Mouse (Mus musculus) T-helper 2 cell (primary cell): Measurements from ENCODE around the gene Ywhae.

Experiments used
- in situ Hi-C: fragments of 300-600 bp; cut with MboI, MseI; formaldehyde crosslinking; loops from one replicate; pipeline ENCODE4 v1.15.1; 2025; ENCODE audit warnings: high pct_unique_total_duplicates

Ywhae gene

DNA sequence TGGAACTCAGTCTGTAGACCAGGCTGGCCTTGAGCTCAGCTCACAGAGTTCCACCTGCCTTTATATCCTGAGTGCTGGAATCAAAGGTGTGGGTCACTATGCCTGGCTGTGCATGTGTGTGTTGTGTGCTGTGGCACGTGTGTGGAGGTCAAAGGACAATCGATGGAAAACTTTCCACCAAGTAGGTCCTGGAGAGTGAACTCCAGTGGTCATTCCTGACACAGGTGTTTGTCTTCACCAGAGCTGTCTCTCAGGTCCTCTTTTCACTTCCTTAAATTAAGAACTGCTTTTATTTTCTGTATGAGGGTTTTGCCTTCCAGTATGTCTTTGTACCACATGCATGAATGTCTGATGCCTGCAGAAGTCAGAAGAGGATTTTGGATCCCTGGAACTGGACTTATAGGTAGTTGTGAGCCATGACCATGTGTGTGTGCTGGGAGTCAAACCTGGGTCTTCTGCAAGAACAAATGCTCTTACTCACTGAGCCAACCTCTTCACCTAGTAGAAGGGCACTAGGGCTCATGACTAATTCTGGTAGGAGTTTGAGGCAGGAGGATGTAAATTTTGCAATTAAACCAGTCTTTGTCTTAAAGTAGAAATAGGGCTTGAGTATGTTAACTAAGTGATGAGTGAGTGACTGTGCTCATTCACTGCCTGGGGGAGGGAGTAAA lies 5.3 kb downstream of the Ywhae start:
- in situ Hi-C loops: no loop called here

DNA sequence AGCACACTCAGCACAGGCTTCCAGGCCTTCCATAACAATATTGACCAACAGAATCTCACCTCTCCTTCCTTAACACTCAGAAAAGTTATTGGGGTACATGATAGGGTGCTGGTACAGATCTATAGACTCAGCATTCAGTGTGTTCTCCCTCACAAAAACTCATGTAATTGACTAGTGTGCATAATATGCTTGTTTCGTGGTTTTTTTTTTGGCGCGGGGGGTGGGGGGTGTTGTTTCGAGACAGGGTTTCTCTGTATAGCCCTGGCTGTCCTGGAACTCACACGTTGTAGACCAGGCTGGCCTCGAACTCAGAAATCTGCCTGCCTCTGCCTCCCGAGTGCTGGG lies 5.8 kb downstream of the Ywhae start:
- in situ Hi-C loops: no loop called here

DNA sequence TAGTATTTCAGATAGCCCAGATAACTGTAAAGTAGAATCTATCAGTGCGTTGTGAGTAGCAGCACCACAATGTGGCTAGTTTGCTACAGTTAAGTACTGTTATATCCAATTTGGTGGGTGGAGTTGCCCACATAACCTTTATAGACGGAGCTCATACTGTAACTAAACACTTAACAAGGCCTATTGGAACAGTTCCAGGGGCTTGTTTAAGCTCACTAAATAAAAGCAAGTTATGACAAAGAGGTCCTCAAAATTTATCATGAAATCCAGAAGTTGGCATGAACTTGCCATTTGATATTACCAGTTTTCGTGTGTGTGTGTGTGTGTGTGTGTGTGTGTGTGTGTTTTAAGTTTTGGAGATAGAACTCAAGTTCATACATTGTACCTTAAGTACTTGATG lies 7.5 kb downstream of the Ywhae start:
- in situ Hi-C loops: no loop called here

DNA sequence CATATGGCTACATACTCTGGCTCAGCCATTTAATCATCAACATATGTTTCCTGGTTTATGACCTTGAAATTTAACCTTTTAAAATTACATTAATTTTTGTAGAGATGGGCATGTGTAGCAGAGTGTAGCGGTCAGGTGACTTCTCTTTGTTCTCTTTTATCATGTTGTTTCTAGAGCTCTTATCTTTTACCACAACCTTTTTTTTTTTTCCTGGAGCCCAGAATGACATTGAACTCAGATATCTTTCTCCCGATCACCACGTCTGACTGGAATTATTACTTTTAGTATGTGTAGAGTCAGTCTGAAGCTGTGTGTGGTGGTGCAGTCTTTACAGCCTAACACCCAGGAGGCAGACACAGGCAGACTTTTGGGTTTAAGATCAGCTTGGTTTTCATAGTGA lies 8.9 kb downstream of the Ywhae start:
- in situ Hi-C loops: no loop called here

DNA sequence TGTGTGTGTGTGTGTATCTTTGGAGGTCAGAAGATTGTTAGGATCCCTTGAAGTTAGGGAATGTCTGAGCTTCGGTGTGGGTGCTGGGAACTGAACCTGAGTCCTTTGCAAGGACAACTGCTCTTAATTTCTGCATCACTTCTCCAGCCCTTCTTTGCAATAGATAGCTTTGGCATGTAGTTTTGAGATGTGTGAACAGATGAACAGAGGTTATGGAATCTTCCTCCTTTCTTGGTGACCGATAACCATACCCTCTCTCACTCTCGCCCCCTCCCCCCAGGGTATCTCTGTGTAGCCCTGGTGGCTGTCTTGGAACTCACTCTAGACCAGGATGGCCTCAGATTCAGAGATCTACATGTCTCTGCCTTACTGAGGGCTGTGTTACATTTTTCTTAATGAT lies 12.1 kb downstream of the Ywhae start:
- in situ Hi-C loops: no loop called here

DNA sequence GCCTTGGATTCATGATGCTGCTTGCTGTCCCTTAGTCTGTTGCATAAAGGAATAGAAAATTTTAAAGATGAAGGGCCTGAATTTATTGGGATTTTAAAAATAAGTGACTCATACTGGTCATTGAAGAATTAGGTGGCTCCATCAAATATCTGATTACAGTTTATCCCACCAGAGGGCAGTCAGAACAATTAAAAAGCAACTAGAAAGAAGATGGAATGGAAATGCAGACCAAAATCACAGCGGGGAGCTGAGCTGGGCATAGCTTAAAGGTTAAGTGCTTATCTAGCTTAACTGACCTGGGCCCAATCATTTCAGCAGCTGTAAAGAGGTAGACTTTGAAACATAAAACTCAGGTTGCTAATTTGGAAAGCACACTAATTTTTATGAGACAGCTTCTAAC lies 17.9 kb downstream of the Ywhae start:
- in situ Hi-C loops: loop anchor here (5.0 to 10.0 kb wide), 2 partner anchors 33 to 2004 kb away; no protein-coding TSS in a partner anchor

DNA sequence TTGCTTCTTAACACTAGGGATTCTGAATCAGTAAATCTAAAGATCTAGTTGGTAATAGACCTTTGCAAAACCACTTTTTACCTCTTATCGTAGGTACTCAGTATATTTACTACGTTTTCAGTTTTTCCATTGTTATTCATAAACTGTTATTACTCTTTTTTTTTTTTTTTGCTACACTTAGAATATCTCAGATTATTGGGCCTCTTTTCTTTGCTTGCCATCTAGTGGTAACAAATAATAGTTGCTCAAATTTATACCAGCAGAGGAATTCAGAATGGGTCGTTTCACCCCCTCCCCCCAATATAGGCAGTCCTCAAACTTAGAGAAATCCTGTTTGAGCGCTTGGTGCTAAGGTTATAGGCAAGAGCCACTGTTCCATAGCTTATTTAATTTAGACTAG lies 18.4 kb downstream of the Ywhae start:
- in situ Hi-C loops: loop anchor here (5.0 to 10.0 kb wide), 2 partner anchors 34 to 2004 kb away; no protein-coding TSS in a partner anchor

DNA sequence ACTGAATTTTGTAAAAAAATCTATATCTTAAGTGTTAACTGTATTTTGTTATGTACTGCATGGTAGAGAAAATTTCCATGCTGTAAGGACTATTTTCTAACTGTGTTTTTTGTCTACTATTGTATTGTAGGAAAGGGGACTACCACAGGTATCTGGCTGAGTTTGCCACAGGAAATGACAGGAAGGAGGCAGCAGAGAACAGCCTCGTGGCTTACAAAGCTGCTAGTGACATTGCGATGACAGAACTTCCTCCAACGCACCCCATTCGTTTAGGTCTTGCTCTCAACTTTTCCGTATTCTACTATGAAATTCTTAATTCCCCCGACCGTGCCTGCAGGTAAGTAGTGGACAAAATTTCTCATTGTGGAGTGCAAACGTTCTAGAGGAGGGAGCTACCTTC lies 24.0 kb downstream of the Ywhae start:
- in situ Hi-C loops: loop anchor here (10.0 kb wide), 1 partner anchor 1998 kb away; no protein-coding TSS in a partner anchor

DNA sequence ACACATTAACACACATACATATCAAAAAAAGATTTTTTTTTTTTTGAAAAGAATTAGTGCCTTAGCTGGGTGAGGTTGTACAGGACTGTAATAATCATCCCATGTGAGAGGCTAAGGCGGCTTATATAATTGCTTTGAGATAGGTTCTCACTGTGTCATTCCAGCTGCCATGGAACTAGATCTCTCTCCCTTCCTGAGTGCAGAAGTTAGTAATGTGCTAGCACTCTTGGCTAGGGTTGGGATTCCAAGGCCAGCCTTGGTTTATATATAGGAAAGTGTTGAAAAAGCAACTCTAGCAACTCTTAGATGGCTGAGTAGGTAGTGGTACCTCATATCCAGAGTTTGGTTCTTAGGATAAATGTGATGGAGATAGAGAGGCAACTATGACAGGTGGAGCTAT lies 25.9 kb downstream of the Ywhae start:
- in situ Hi-C loops: loop anchor here (10.0 kb wide), 1 partner anchor 1996 kb away; no protein-coding TSS in a partner anchor

DNA sequence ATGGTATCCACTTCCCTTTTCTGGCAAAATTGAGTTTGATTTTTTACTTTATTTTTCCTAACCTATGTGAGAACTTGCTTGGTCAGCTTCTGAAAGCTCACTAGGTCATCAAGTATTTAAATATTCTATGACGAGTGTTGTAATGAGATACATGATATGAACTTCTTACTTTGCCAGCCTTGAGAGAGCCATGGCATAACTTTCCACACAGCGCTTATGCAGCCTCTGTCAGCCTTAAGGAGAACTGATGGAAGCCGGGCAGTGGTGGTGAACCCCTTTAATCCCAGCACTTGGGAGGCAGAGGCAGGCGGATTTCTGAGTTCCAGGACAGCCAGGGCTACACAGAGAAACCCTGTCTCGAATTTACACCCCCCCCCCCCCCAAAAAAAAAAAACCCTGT lies 28.1 kb downstream of the Ywhae start:
- in situ Hi-C loops: no loop called here

DNA sequence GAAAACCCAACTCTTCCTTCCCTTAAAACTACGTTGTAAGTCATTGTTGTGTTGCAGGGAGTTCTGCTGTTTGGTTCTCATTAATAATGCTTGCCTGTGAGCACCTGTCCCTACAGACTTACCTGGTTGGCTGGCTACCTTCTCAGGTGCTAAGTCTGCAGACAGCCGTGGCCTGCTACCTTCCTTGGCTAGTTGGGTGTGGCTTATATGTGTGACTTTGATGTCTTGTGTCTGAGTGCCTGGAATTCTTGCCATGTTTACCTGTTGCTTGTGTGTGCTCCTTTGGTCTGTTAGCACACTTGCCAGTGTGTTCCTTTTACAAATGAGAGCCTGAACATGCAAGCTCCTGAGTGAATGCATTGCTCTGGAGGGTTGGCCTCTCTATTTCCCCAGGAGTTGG lies 30.0 kb downstream of the Ywhae start:
- in situ Hi-C loops: no loop called here

DNA sequence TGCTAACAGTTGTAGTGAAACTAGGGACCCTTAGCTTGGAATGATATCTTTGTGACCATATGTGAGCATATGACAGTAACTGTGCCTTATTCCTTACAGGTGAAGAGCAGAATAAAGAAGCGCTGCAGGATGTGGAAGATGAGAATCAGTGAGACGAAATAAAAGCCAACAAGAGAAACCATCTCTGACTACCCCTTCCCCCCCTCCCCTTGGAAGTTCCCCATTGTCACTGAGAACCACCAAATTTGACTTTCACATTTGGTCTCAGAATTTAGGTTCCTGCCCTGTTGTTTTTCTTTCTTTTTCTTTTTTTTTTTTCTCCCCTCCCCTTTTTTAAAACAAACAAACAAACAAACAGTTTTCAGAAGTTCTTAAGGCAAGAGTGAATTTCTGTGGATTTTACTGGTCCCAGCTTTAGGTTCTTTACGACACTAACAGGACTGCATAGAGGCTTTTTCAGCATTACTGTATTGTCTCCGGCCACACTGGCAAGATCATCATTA lies 31.9 kb downstream of the Ywhae start:
- in situ Hi-C loops: no loop called here

DNA sequence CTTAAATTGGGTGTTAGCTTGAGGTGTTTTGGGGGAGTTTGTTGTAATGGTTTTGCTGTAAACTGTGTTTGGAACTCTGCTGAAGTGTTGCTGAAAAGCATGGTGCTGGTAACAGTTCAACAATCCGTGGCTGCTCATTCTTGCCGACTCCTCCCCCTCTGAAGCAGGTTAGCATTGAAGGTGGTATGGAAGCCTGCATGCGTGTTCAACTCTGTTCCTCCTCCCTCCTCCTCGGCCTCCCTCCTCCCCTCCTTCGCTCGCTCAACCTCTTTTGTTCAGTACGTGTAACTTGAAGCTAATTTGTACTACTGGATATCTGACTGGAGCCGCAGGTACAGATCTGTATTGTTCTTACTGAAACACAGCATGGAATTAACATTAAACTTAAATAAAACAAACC lies 32.5 kb downstream of the Ywhae start:
- in situ Hi-C loops: no loop called here

DNA sequence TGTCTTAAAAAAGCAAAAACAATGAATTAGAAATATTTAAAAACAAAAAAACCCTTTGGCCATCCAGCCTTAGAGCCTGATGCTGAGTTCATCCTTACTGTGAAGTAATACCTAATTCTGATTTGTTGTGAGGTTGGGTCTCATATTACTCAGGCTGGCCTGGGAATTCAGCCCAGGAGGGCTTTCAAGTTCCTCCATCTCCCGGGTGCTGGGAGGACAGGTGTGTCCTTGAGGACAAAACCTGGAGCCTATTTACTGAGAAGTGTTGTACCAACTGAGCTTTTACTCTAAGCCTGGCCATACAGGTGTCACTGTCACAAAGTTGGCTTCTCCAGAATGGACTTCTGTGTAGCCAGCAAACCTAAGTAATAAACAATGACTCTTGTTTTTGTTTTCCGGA lies 34.3 kb downstream of the Ywhae start:
- in situ Hi-C loops: no loop called here

DNA sequence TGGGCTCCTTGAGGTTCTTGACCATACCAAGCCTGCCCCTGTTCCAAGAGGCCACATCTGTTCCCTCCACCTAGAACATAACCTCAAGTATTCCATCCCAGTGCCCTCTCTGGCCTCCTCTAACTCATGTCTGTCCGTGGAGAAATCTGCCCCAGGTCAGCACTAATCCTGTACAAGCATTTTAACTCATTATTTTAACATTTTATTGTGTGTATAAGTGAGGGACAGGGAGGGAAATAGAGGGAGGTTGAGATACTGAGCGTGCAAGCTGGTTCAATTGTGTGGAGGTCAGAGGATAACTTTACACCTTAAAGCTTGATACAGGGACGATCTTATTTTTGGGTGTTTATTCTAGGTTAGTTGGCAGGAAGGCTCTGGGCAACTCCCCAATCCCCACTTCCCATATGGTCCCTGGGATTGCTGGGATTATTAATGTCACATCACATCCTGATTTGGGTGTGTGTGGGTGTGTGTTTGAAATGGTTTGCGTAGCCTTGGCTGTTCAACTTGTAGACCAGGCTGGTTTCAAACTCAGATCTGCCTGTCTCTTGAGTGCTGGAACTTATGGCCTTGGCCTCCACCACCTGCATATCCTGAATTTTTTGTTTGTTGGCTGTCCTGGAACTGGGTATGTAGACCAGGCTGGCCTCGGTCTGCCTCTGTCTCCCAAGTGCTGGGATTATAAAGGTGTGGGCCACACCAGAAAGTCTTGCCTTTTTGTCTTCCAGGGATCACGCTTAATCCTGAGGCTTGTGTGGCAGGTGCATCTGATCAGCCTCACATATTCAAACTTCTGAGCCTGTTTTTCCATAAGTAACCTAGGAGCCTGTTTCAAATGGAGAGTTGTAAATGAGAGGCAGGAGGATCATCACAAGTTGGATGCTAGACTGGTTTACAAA lies 35.7 kb downstream of the Ywhae start:
- in situ Hi-C loops: no loop called here

DNA sequence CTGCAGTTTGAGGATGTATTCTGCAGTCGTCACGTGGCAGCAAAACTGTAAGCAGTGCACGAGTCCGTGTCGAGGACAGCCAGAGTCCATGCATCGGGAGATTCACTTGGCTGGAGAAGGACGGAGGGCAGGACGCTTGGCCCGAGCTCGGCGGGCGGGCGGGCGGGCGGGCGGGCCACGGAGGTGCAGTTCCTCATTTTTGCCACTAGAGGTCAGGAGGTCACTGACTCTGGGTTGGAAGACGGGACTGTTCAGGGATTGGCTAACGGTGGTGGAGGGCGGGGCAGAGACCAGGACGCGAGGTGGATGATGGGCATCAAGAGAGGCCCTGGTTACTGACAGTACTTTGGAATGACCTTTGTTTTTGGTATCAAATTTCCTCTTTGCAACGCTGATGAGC lies 36.5 kb downstream of the Ywhae start:
- in situ Hi-C loops: no loop called here

DNA sequence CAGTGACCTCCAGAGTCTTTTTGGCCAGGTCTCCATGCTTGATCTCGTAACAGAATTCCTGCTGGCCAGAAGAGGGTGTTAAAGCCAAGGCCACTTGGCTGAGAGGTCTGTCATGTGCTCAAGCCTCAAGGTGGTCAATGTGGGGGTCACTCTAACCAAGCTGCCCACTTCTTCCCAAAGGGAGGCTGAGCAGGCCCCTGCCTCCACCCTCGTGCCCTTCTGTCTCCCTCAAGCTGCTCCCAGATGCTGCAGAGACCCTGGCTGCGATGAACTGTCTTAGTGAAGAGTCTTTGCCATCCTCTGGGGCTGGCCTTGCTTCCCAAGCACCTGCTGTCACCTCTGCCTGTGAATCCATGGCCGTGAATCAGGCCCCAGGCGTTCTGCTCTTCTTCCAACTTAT lies 39.9 kb downstream of the Ywhae start:
- in situ Hi-C loops: loop anchor here (5.0 kb wide), 2 partner anchors 130 to 195 kb away; no protein-coding TSS in a partner anchor

DNA sequence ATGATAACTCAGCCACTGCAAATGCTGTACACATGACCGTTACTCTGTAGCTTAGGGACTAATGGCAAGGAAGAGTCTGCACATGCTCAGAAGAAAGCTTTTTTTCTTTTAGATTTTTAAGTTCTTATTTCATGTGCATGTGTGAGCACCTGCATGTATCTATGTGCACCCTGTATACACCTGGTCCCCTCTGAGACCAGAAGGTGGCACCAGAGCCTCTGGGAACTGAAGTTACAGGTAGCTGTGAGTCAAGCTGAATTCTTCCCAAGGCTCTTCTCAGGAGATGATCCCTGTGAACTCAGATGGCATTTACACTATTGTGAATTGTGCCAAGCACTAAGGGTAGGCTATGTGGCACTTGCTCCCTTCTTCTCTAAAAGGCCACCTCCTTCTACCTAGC lies 43.2 kb downstream of the Ywhae start:
- in situ Hi-C loops: no loop called here

DNA sequence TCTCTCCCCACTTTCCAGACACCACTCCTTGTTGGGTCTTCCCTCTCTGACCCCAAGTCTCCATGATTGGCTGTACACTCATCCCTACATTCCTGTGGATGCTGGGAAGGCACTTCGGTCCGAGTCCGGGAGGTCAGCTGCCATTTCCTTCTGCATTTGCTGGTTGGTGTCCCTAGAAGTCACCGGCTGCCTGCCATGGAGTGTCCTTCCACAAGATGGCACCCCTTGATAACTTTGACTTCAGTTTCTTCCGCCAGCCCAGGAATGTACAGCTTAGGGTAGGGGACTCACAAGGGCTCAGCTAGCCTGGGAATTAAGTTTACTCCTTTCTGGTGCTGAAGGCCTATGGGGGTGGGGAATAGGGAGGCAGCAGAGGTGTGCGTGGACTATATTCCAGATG lies 49.2 kb downstream of the Ywhae start:
- in situ Hi-C loops: no loop called here

DNA sequence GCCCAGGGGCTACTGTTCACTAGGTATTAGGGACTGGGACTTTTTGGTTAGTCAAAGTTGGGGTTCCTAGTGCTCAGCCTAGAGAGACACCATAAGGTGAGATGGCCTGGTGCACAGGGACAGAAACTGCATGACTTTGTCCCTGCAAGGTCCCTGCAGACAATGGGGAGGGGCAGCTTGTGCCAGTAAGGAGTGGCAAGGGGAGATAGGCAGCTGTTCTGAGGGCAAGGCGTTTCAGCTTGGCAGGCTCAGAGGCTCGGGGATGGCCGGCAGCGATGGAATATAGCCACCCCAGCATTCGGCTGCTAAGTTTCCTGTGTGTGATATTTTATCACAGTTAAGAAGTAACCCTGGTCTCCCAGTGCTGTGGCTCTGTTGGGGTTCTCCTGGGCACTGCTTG lies 51.1 kb downstream of the Ywhae start:
- in situ Hi-C loops: no loop called here

DNA sequence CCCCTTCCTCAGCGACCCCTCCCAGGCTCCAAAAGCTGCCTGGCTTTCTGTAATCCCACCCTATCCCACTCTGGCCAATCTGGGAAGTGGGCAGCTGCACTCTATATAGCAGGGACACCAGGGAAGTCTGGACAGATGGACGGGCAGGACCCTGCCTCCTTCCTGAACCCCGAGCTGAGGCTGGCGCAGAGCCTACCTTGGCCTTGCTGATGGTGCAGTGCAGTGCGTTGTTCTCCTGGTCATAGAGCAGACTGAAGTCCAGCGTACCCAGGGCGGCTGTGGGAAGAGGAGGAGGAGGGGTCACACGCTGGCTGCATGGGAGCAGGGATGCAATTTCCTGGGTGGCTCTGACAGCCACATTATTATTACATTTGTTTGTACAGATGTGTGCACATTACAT lies 53.2 kb downstream of the Ywhae start:
- in situ Hi-C loops: loop anchor here (5.0 kb wide), 1 partner anchor 36 kb away; no protein-coding TSS in a partner anchor

DNA sequence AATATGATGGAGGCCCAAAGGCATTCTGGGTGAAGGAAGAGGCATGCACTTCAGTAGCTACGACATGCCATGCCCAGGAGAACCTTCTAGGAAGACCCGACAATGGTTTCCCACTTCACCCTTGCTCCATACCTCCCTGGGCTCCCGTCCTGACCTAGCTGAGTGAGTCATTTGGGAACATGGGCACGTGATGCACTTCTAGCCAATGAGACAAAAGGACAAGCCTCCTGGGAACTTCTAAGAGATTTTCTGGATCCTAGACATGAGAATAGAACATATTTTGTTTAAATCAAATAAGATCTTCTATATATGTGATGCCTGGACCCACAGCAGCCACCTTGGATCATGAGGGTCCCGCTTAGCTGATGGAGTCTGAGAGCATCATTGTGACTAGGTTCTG lies 59.9 kb downstream of the Ywhae start:
- in situ Hi-C loops: no loop called here

DNA sequence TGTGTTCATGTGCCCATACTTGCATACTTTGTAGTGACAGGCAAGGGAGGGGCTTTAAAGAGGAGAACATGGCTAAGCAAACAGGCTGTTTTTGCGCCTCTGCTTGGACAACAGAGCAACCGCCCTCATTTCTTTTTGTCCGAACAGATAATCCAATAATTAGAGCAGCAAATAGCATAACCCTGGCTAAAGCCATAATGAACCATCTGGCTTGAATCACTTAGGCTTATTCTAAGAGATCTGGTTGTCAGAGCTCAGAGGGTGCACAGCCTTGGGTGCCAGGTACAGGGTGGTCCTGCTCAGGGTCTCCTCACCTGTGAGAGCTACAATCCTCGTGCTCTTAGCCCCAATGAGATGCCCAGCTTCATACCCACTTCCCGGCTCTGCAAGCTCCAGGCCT lies 60.7 kb downstream of the Ywhae start:
- in situ Hi-C loops: no loop called here
